Comparison of ENCODE assay signal across 8 mouse cellular contexts in the genomic region with DNA sequence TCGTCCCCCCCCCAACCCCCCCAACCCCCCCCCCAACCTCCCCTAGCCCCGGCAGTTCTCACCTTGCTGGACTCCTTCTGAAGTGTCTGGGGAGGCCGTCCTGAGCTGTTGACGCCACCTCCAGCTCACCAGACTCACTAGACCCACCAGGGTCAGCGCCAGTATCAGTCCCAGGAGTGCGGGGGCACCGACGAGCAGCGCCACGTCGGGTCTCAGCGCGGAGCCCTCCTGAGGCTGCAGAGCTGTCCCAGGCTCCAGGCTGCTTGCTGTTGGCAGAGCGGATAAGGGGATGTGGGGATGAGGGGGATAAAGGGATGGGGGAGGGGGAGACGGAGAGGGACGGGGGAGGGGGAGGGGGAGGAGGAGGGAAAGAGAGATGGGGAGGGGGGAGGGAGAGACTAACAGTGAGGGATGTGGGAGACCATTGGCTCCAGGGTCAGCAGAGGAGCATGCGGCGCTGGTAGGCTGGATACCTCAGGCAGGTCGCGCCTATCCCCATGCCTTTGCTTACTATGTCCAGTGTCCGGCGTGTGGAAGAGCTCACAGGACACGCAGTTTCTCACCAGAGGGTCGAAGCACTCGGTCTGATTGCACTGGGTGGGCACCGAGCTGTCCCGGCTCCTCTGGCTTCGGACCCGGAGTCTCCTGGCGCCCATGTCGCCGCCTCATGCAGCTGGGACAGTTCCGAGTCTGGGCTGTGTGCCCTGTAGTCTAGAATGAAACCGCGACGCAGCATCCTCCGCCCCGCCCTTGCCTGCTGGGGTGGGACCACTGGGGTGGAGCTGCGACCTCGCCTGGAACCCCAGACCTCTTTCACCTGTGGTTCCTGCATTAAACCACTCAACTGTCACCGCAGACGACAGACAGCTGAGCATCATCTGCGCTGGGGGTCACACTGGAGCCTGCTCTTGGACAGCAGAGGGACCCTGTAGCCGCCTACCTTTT. TPM values are rescaled to one million over a fixed set of nuclear protein-coding genes. Genes with fewer than 3 reads are reported as not detected.
DNase-seq lines count a peak whose midpoint lies in the region; ATAC-seq lines count a peak whose summit lies in the region.

A gene (minus strand): TSS at position 713 of the 945 bp plus-strand sequence.

- peak; percentile 75 for ATAC-seq in CD4-positive, CD25-positive, alpha-beta regulatory T cell, adult 4 months
- ATAC-seq in forebrain, embryonic 14.5 days = peak; percentile 68
- peak; percentile 38; the same call in 1 of the 2 replicates for ATAC-seq in intestine, embryonic 16.5 days
- ATAC-seq in stomach, embryonic 14.5 days (ENCODE audit: insufficient number of reproducible peaks, insufficient read depth, low FRiP score, low read depth) = no peak; the same call in 1 of the 2 replicates

- no peak within 1 kb of the TSS; the same call in 1 of the 2 replicates for H3K27ac ChIP-seq in forebrain, embryonic 14.5 days (ENCODE audit: low read depth, low read length)
- no peak within 1 kb of the TSS for H3K27ac ChIP-seq in intestine, embryonic 16.5 days (ENCODE audit: low read length)
- H3K27ac ChIP-seq in stomach, embryonic 14.5 days (ENCODE audit: low read length) = no peak within 1 kb of the TSS

- H3K9ac ChIP-seq in forebrain, embryonic 14.5 days (ENCODE audit: low read length) = peak within 1 kb of the TSS; percentile 50
- H3K9ac ChIP-seq in intestine, embryonic 16.5 days (ENCODE audit: low read depth, low read length) = peak within 1 kb of the TSS; percentile 55; the same call in 1 of the 2 replicates
- H3K9ac ChIP-seq in stomach, embryonic 14.5 days (replicated peaks; ENCODE audit: low read depth, low read length) = no peak within 1 kb of the TSS

- 3% methylated on average over 43 of the region's 44 CpGs for WGBS in forebrain, embryonic 14.5 days
- under 1% methylated on average over 44 of the region's 44 CpGs for WGBS in intestine, embryonic 16.5 days
- WGBS in stomach, embryonic 14.5 days = 2% methylated on average over 42 of the region's 44 CpGs

- no peaks in the 10 kb centered on the region for H3K27me3 ChIP-seq in forebrain, embryonic 14.5 days (replicated peaks; ENCODE audit: control insufficient read depth, insufficient read depth, low read length)
- peaks cover 16% of the 10 kb centered on the region for H3K27me3 ChIP-seq in intestine, embryonic 16.5 days (replicated peaks; ENCODE audit: control insufficient read depth, insufficient read depth, low read length)
- H3K27me3 ChIP-seq in megakaryocyte, embryonic 14.5 days (replicated peaks) = peaks cover 66% of the 10 kb centered on the region
- 0 out of 2 replicates have a peak, but pooled peaks cover 6% of the 10 kb centered on the region for H3K27me3 ChIP-seq in stomach, embryonic 14.5 days (ENCODE audit: control insufficient read depth, insufficient read depth, low read length)

- no peaks in the 10 kb centered on the region for H3K36me3 ChIP-seq in forebrain, embryonic 14.5 days (ENCODE audit: control insufficient read depth, insufficient read depth, low read length)
- no peaks in the 10 kb centered on the region for H3K36me3 ChIP-seq in intestine, embryonic 16.5 days (ENCODE audit: control insufficient read depth, insufficient read depth, low read length)
- no peaks in the 10 kb centered on the region for H3K36me3 ChIP-seq in megakaryocyte, embryonic 14.5 days (replicated peaks; ENCODE audit: low read length)
- no peaks in the 10 kb centered on the region for H3K36me3 ChIP-seq in stomach, embryonic 14.5 days (ENCODE audit: control insufficient read depth, insufficient read depth, low read length)

- no peaks in the 10 kb centered on the region for H3K9me3 ChIP-seq in forebrain, embryonic 14.5 days (replicated peaks; ENCODE audit: control insufficient read depth, low read length)
- no peaks in the 10 kb centered on the region for H3K9me3 ChIP-seq in intestine, embryonic 16.5 days (ENCODE audit: control insufficient read depth, low read length)
- no peaks in the 10 kb centered on the region for H3K9me3 ChIP-seq in megakaryocyte, embryonic 14.5 days
- no peaks in the 10 kb centered on the region for H3K9me3 ChIP-seq in stomach, embryonic 14.5 days (ENCODE audit: control insufficient read depth, low read depth, low read length)

- H3K4me2 ChIP-seq in forebrain, embryonic 14.5 days (ENCODE audit: low read length) = peak within 1 kb of the TSS; percentile 60
- peak within 1 kb of the TSS; percentile 64 for H3K4me2 ChIP-seq in intestine, embryonic 16.5 days (ENCODE audit: low read depth, low read length)
- H3K4me2 ChIP-seq in stomach, embryonic 14.5 days (replicated peaks; ENCODE audit: low read depth, low read length) = peak within 1 kb of the TSS; percentile 40

- peak; percentile 33 for DNase-seq in adrenal gland, postnatal 10 days
- DNase-seq in adrenal gland, adult 18-20 months (ENCODE audit: low spot score in 2 of 2) = no peak
- DNase-seq in forebrain, embryonic 14.5 days (ENCODE audit: low spot score) = peak; percentile 63
- no peak for DNase-seq in urinary bladder, postnatal 25 days (ENCODE audit: low spot score)

- H3K4me3 ChIP-seq in forebrain, embryonic 14.5 days (ENCODE audit: low read depth, low read length) = peak within 1 kb of the TSS; percentile 26
- H3K4me3 ChIP-seq in intestine, embryonic 16.5 days (ENCODE audit: low read length) = peak within 1 kb of the TSS; percentile 44
- H3K4me3 ChIP-seq in megakaryocyte, embryonic 14.5 days (replicated peaks) = peak within 1 kb of the TSS; percentile 90
- H3K4me3 ChIP-seq in stomach, embryonic 14.5 days (ENCODE audit: low read depth, low read length) = peak within 1 kb of the TSS; percentile 20

- peaks cover 6% of the 10 kb centered on the region; the same call in 1 of the 2 replicates for H3K4me1 ChIP-seq in forebrain, embryonic 14.5 days (ENCODE audit: control insufficient read depth, insufficient read depth, low read length)
- H3K4me1 ChIP-seq in intestine, embryonic 16.5 days (ENCODE audit: control insufficient read depth, insufficient read depth, low read length) = peaks cover 9% of the 10 kb centered on the region; the same call in 1 of the 2 replicates
- peaks cover 38% of the 10 kb centered on the region for H3K4me1 ChIP-seq in megakaryocyte, embryonic 14.5 days
- H3K4me1 ChIP-seq in stomach, embryonic 14.5 days (ENCODE audit: control insufficient read depth, insufficient read depth, low read length) = no peaks in the 10 kb centered on the region

RNA-seq across cellular contexts. Expression of the gene that starts here (rescaled TPM):
- total RNA-seq in adrenal gland, postnatal 10 days (2021) = 1 to 10 TPM; 2.1 to 2.7 TPM
- under 1 TPM; 0.16 to 0.17 TPM for total RNA-seq in adrenal gland, adult 18-20 months (2021)
- polyA plus RNA-seq in CD4-positive, CD25-positive, alpha-beta regulatory T cell, adult 4 months (2017; shearing (Covaris generic)) = 10 to 100 TPM in 1 of 2 experiments, 1 to 10 TPM in 1; 2.2 to 10.5 TPM
- polyA plus RNA-seq in forebrain, embryonic 14.5 days (2014; fragmentation: Nextera tagmentation; extraction: Ambion mirVana) = 0.14 and 0.19 TPM in 2 replicates
- polyA plus RNA-seq in intestine, embryonic 16.5 days (2015; fragmentation: Nextera tagmentation; extraction: Ambion mirVana) = 0.09 and 0.11 TPM in 2 replicates
- not detected in 2 replicates for polyA plus RNA-seq in megakaryocyte, embryonic 14.5 days (2012; ENCODE audit: insufficient read depth, low replicate concordance)
- 0.18 TPM in 1 of 2 replicates, not detected in the other for polyA plus RNA-seq in stomach, embryonic 14.5 days (2014; fragmentation: Nextera tagmentation; extraction: Ambion mirVana)

Comparison
In these comparisons a context has a peak if more than half of its experiments do, and no peak if none do; other contexts are left out.
1. Peak in DNase-seq, ATAC-seq, H3K4me3 ChIP-seq, H3K9ac ChIP-seq and H3K4me2 ChIP-seq in forebrain, embryonic 14.5 days; RNA of the gene not detected or under 1 TPM.
2. Peak in ATAC-seq, H3K4me3 ChIP-seq, H3K9ac ChIP-seq and H3K4me2 ChIP-seq in intestine, embryonic 16.5 days; RNA of the gene not detected or under 1 TPM.
3. H3K4me3 ChIP-seq: peak in every context shown above with its lines; median percentile 90 in megakaryocyte, embryonic 14.5 days; 44 in intestine, embryonic 16.5 days; 26 in forebrain, embryonic 14.5 days; 20 in stomach, embryonic 14.5 days.